Mouse (Mus musculus) intestine, postnatal 0 days (tissue): ENCODE data around the gene Cenpp. TPM values are rescaled to one million over a fixed set of nuclear protein-coding genes. Genes with fewer than 3 reads are reported as not detected.

Experiments
- ATAC-seq: fragments of 200-750 bp; cut with Nextera tagmentation; 2 replicates; pipeline ENCODE4 v1.8.0; 2017; ENCODE audit warnings: mild to moderate bottlenecking, moderate TSS enrichment, moderate library complexity
- H3K27ac ChIP-seq: fragments of 300-500 bp; sonication (generic); 2 replicates; pipeline ENCODE4 v1.5.1; 2014; ENCODE audit warnings: mild to moderate bottlenecking, low read depth, low read length, moderate library complexity
- H3K27me3 ChIP-seq: fragments of 300-500 bp; sonication (generic); replicated peaks from 2 replicates; pipeline ENCODE4 v1.6.1; 2014; ENCODE audit warnings: low read length, mixed read lengths; ENCODE audit not compliant: control insufficient read depth, insufficient read depth
- H3K36me3 ChIP-seq: fragments of 300-500 bp; sonication (generic); 2 replicates; pipeline ENCODE4 v1.6.1; 2014; ENCODE audit warnings: mild to moderate bottlenecking, moderate library complexity; ENCODE audit not compliant: control insufficient read depth, insufficient read depth
- H3K4me1 ChIP-seq: fragments of 300-500 bp; sonication (generic); replicated peaks from 2 replicates; pipeline ENCODE4 v1.6.1; 2014; ENCODE audit warnings: antibody characterized with exemption, low read length, mixed read lengths; ENCODE audit not compliant: control insufficient read depth, insufficient read depth
- H3K4me2 ChIP-seq: fragments of 300-500 bp; sonication (generic); replicated peaks from 2 replicates; pipeline ENCODE4 v1.6.1; 2014; ENCODE audit warnings: low read depth, mild to moderate bottlenecking, moderate library complexity
- H3K4me3 ChIP-seq: fragments of 300-500 bp; sonication (generic); 2 replicates; pipeline ENCODE4 v1.5.1; 2014; ENCODE audit warnings: low read depth, low read length
- H3K9ac ChIP-seq: fragments of 300-500 bp; sonication (generic); 2 replicates; pipeline ENCODE4 v1.6.1; 2014; ENCODE audit warnings: mild to moderate bottlenecking, low read depth, low read length
- H3K9me3 ChIP-seq: fragments of 300-500 bp; sonication (generic); 2 replicates; pipeline ENCODE4 v1.6.1; 2016; ENCODE audit warnings: mixed run types; ENCODE audit not compliant: control insufficient read depth
- CTCF ChIP-seq: sonication (generic); IDR thresholded peaks from 2 replicates; pipeline ENCODE4 v1.5.1; 2016; ENCODE audit warnings: low read depth, mild to moderate bottlenecking, control low read depth, antibody characterized with exemption, moderate library complexity
- WGBS: fragments of 180-500 bp; shearing (Covaris S2); extraction: QIAGEN DNeasy Blood & Tissue Kit; methylation state at CpG from one replicate; pipeline ENCODE4 v1.1.7; 2014; 5-methylcytosine and 5-hydroxymethylcytosine counted together
- polyA plus RNA-seq: library from polyadenylated mRNA; unstranded; fragments of >200 nt; fragmentation: Nextera tagmentation; extraction: Ambion mirVana; gene quantifications from 2 replicates; pipeline ENCODE4 v1.2.1, GENCODE M21; 2015

Cenpp gene
- polyA plus RNA-seq, 1 experiment from 2014 or later, result 12.1 TPM

DNA sequence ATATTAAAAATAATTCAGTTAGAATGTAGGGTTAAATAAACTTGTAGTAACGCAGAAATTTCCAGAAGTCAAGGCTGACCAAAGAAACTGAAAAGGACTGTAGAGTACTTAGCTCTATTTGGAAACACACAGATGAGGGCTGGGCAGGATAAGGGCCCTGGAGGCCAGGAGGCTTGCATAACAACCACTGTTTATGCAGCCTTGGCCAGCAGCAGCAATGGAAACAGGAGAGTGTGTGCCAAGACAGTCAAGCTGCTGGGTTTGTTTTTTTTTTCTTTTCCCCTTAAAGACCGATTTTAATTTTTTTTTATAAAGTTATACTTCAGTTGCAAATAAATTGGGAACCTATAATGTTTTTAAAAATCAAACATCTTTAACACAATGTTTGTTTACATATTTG lies 172.5 kb downstream of the Cenpp start:
- Histone ChIP-seq H3K4me2 (no peak overlapping the region), H3K27me3 (no peaks in the 10 kb centered on the region), H3K4me1 (no peaks in the 10 kb centered on the region), H3K27ac (no peak overlapping the region), H3K9ac (no peak overlapping the region), H3K9me3 (no peaks in the 10 kb centered on the region), H3K36me3 (no peaks in the 10 kb centered on the region), H3K4me3 (no peak overlapping the region)
- no peak for TF ChIP-seq CTCF
- WGBS, result 47% methylated on average over 2 of the region's 2 CpGs
- no peak for ATAC-seq

DNA sequence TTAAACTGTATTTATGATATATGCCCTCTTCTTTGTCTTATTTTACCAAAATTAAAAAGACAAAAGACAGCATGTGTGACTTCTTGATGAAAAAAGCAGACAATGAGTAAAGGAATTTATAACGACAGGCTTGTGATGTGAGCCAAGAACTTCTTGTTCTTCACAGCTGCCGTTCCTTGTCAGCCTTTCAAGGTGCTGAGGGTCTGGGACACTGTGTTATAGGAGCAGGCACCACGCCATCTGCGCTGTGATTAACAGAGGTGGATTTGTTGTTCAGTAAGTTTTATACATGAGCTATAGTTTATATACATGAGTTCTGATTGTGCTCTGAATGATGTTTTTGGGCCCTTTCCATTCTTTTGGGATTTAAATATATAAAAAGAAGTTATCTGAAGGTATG lies 173.2 kb downstream of the Cenpp start:
- TF ChIP-seq CTCF, result no peak
- Histone ChIP-seq H3K4me1 (no peaks in the 10 kb centered on the region), H3K36me3 (no peaks in the 10 kb centered on the region), H3K27ac (no peak overlapping the region), H3K4me3 (no peak overlapping the region), H3K4me2 (no peak overlapping the region), H3K9ac (no peak overlapping the region), H3K27me3 (no peaks in the 10 kb centered on the region), H3K9me3 (no peaks in the 10 kb centered on the region)
- no peak for ATAC-seq
- WGBS, result 73% methylated on average over 4 of the region's 4 CpGs

DNA sequence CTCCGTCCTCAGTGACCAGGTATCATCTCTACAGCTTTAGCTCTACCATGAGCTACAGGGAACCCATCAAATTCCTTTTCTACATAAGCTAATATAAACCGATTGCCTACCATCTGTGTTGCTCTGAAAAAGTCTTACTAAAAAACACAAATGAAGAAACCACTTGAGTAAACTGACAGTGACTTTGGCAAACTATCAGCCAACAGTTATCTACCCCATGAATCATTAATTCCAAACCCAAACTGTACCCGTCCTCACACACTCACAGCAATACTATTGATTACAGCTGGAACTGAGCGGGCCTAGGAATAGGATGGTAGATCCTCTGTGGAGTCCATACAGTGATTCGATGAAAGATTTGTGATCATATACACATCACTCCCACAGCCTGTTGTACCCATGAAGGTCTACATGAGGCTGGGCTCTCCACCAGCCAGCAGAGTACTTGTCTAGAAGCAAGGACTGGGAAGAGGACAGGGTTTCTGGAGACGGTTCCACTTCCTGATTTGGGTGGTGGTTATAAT lies 173.7 kb downstream of the Cenpp start:
- H3K9ac ChIP-seq, result no peak overlapping the region
- H3K4me3 ChIP-seq, result no peak overlapping the region
- H3K9me3 ChIP-seq, result no peaks in the 10 kb centered on the region
- H3K4me1 ChIP-seq, result no peaks in the 10 kb centered on the region
- 78% methylated on average over 6 of the region's 6 CpGs for WGBS
- H3K27me3 ChIP-seq, result no peaks in the 10 kb centered on the region
- no peak overlapping the region for H3K27ac ChIP-seq
- no peak for ATAC-seq
- no peak overlapping the region for H3K4me2 ChIP-seq
- H3K36me3 ChIP-seq, result no peaks in the 10 kb centered on the region
- TF ChIP-seq CTCF, result no peak

DNA sequence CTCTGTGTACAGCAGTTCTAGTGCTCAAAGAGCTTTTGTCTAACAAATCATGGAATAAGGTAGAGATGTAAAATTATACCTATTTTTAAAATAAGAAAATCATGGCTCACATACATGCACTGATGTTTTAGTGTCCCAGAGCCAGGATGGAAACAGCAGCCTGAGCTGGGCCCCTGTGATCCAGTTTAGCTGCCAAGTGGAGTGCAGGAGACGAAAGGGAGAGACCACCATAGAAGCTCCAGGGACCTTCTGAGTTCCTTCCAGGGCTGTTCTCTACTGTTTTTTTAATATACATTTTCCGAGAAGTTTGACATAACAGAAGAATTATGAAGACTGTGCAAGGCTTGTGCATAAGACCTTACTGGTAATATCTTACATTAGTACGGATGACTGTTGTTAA lies 174.7 kb downstream of the Cenpp start:
- no peak overlapping the region for H3K4me3 ChIP-seq
- no peaks in the 10 kb centered on the region for H3K4me1 ChIP-seq
- ATAC-seq, result no peak
- H3K9ac ChIP-seq, result no peak overlapping the region
- no peaks in the 10 kb centered on the region for H3K27me3 ChIP-seq
- no peak for TF ChIP-seq CTCF
- no peaks in the 10 kb centered on the region for H3K9me3 ChIP-seq
- H3K4me2 ChIP-seq, result no peak overlapping the region
- 66% methylated on average over 3 of the region's 3 CpGs for WGBS
- H3K27ac ChIP-seq, result no peak overlapping the region
- H3K36me3 ChIP-seq, result no peaks in the 10 kb centered on the region

DNA sequence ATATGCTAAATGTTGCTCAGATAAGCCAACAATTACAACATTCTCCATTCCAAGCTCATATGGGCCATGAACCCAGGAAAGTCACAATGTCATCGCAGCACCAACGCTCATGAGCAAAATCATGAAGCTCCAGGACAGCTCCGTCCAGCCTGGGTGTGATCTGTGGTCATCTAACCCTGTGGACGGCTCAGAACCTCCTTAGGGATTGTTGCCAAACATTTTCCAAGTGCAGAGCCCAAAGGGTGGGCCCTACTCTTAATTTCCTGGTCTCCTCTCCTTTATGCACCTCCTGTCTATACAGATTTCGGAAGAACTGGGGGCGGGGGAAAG lies 179.9 kb downstream of the Cenpp start:
- no peak overlapping the region for H3K27ac ChIP-seq
- no peak for ATAC-seq

DNA sequence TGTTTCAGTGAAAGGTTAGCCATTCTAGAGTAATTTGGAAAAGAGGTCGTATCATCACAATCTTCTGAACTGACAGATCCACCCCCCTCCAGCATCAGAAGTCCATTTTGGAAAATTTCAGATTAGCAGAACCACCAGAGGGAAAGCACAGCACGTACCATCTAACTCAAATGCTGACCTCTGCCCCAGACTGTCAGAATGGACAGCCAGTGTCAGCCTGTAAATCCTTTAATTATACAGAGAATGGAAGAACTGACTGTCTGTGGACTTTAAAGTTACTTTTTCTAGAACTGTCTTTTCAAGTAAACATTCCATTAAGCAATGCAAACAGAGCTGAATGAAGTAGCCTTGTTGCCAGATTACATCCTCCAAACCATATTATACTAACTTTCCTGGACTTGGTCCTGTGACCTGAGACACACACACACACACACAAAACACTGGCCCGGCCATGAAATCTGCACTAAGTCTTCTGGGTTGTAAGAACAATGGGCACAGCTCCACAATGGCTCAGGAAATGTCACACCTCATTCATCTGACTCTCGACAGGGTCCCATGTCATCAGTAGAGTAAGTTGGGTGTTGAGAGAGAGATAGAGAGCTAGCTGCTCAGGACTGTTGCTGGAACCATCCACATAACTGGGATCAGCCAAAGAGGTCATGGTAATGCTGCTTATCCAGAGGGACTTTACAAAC lies 180.5 kb downstream of the Cenpp start:
- Histone ChIP-seq H3K27ac (no peak overlapping the region), H3K9ac (no peak overlapping the region), H3K4me2 (no peak overlapping the region), H3K4me3 (no peak overlapping the region), H3K9me3 (no peaks in the 10 kb centered on the region), H3K36me3 (no peaks in the 10 kb centered on the region), H3K4me1 (no peaks in the 10 kb centered on the region), H3K27me3 (no peaks in the 10 kb centered on the region)
- ATAC-seq, result no peak
- 60% methylated on average over 4 of the region's 4 CpGs for WGBS
- TF ChIP-seq CTCF, result no peak

More for the DNA sequence above, 179.9 kb downstream of the Cenpp start:
- H3K9me3 ChIP-seq, result no peaks in the 10 kb centered on the region
- H3K4me1 ChIP-seq, result no peaks in the 10 kb centered on the region
- TF ChIP-seq CTCF, result no peak
- H3K4me2 ChIP-seq, result no peak overlapping the region
- H3K4me3 ChIP-seq, result no peak overlapping the region
- H3K9ac ChIP-seq, result no peak overlapping the region
- 94% methylated on average over 6 of the region's 6 CpGs for WGBS
- H3K27me3 ChIP-seq, result no peaks in the 10 kb centered on the region
- no peaks in the 10 kb centered on the region for H3K36me3 ChIP-seq
